Mouse (Mus musculus): ENCODE results near the gene Yipf2. TPM values are rescaled to one million over a fixed set of nuclear protein-coding genes. Genes with fewer than 3 reads are reported as not detected.

Gene Yipf2
- polyA plus RNA-seq, 2 experiments, result 6.1 to 9.0 TPM

DNA sequence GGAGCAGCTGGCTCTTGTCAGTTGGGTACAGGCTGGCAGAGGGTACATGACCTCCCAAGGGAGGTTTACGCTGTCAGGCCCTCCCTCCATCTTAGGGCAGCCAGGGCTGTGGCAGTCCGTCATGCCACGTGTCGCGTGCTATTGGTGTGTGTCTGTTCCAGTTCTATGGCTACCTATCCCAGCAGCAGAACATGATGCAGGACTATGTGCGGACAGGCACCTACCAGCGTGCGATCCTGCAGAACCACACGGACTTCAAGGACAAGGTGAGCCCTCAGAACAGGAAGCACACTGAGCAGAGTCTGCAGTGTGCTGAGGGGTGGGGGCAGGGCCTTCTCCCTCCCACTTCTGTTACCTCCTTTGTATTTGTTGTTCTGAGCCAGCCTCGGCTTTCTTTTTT is 17.4 kb downstream of the Yipf2 start:
- 91% methylated on average over 10 of the region's 10 CpGs for WGBS (ENCODE audit: insufficient replicate concordance)
- Histone ChIP-seq H3K9ac (replicated peaks) (no peak overlapping the region), H3K4me3 (ENCODE audit: insufficient read depth in 1 of 2, low read depth in 2 of 2, low read length in 2 of 2) (no peak overlapping the region), H3K4me2 (ENCODE audit: low read depth) (no peak overlapping the region), H3K27ac (no peak overlapping the region), H3K36me3 (replicated peaks; ENCODE audit: control insufficient read depth, insufficient read depth, low read depth) (peaks cover 45% of the 10 kb centered on the region), H3K27me3 (ENCODE audit: control insufficient read depth, insufficient read depth, low read length) (no peaks in the 10 kb centered on the region), H3K9me3 (ENCODE audit: control insufficient read depth, low read length) (no peaks in the 10 kb centered on the region), H3K4me1 (replicated peaks; ENCODE audit: control insufficient read depth in 2 of 2, insufficient read depth in 2 of 2, low read length in 1 of 2) (no peaks in the 10 kb centered on the region)
- no peak for DNase-seq (ENCODE audit: low read depth in 3 of 3, low spot score in 3 of 3)
- no peak for ATAC-seq (ENCODE audit: insufficient read depth)
- no peak for TF ChIP-seq EP300 (IDR thresholded peaks at IDR 0.05; ENCODE audit: low read depth)
- no peak for TF ChIP-seq CTCF (IDR thresholded peaks at IDR 0.05; ENCODE audit: low read depth)

DNA sequence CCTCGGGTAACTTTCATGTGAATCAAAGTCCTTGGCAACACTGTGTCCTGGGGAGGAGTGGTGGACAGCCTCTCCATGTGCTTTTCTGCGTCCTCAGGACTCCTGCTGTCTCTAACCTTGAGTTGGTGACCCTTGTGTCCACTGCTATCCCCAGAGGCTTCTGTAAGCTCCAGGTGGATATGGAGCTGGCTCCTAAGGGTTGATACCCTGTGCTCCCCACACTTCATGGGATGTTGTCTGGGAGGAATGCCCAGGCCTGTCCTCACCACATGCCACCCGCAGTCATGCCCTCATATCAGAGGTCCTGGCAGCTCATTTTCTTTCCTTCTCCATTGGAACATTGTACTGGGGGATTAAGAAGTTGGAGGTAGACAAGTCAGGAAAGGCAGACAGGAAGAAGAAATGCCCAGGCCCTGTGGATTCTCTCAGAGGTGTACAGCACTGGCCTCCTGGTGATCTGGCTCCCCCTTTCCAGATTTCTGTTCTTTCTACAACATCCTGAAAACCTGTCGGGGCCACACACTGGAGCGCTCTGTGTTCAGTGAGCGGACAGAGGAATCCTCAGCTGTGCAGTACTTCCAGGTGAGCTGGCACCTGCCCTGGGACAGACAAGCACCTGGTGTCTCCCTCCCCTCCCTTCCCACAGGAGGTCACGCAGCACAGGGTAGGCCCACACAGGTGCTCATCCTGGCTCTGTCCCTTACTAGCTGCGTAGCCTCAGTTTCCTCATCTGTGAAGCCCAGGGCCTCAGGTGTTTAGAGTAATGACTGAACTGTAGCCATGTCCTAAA is 18.4 kb downstream of the Yipf2 start:
- H3K4me1 ChIP-seq (replicated peaks; ENCODE audit: control insufficient read depth in 2 of 2, insufficient read depth in 2 of 2, low read length in 1 of 2), result no peaks in the 10 kb centered on the region
- H3K36me3 ChIP-seq (replicated peaks; ENCODE audit: control insufficient read depth, insufficient read depth, low read depth), result peaks cover 48% of the 10 kb centered on the region
- DNase-seq (ENCODE audit: low read depth in 3 of 3, low spot score in 3 of 3), result no peak
- no peaks in the 10 kb centered on the region for H3K27me3 ChIP-seq (ENCODE audit: control insufficient read depth, insufficient read depth, low read length)
- no peaks in the 10 kb centered on the region for H3K9me3 ChIP-seq (ENCODE audit: control insufficient read depth, low read length)
- no peak overlapping the region for H3K4me2 ChIP-seq (ENCODE audit: low read depth)
- TF ChIP-seq CTCF (IDR thresholded peaks at IDR 0.05; ENCODE audit: low read depth) (no peak), EP300 (IDR thresholded peaks at IDR 0.05; ENCODE audit: low read depth) (no peak)
- H3K9ac ChIP-seq (replicated peaks), result no peak overlapping the region
- H3K4me3 ChIP-seq (ENCODE audit: insufficient read depth in 1 of 2, low read depth in 2 of 2, low read length in 2 of 2), result no peak overlapping the region
- no peak for ATAC-seq (ENCODE audit: insufficient read depth)
- WGBS (ENCODE audit: insufficient replicate concordance), result 85% methylated on average over 8 of the region's 8 CpGs
- no peak overlapping the region for H3K27ac ChIP-seq

DNA sequence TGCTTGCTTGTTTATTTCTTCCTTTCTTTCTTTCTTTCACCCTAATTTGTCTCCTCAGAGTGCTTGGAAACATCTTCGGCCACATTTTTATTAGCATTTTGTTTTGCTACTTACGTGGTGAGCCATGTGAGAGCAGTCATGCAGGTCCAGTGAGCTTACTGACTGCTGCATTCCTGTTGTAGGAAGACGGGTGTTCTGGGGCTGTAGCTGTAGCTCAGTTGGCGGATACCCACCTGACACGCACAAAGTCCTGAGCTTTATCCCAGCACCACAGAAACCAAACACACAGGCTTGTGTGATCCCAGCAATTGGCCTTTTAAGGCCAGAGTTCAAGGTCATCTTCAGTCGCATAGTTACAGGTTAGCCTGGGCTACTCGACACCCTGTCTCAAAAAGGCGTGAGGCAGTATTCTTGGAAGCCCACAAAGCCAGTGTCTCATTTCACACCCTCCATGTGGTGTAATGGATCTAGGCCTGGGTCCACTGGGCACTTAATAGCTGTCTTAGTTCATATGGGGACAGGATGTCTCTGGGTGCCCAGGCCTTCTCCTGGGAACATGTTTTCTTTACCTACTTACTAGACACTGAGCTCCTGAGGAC is 23.9 kb downstream of the Yipf2 start:
- no peak overlapping the region; the same call in 1 of the 2 replicates for H3K27ac ChIP-seq
- H3K9ac ChIP-seq (replicated peaks), result no peak overlapping the region
- H3K27me3 ChIP-seq (ENCODE audit: control insufficient read depth, insufficient read depth, low read length), result no peaks in the 10 kb centered on the region
- TF ChIP-seq EP300 (IDR thresholded peaks at IDR 0.05; ENCODE audit: low read depth) (no peak), CTCF (IDR thresholded peaks at IDR 0.05; ENCODE audit: low read depth) (no peak)
- peaks cover 30% of the 10 kb centered on the region for H3K36me3 ChIP-seq (replicated peaks; ENCODE audit: control insufficient read depth, insufficient read depth, low read depth)
- peaks cover 20% of the 10 kb centered on the region in 2 experiments for H3K4me1 ChIP-seq (replicated peaks; ENCODE audit: control insufficient read depth in 2 of 2, insufficient read depth in 2 of 2, low read length in 1 of 2)
- no peaks in the 10 kb centered on the region for H3K9me3 ChIP-seq (ENCODE audit: control insufficient read depth, low read length)
- WGBS (ENCODE audit: insufficient replicate concordance), result 81% methylated on average over 8 of the region's 8 CpGs
- no peak overlapping the region for H3K4me2 ChIP-seq (ENCODE audit: low read depth)
- ATAC-seq (ENCODE audit: insufficient read depth) (no peak), DNase-seq (ENCODE audit: low read depth in 3 of 3, low spot score in 3 of 3) (no peak)
- H3K4me3 ChIP-seq (ENCODE audit: insufficient read depth in 1 of 2, low read depth in 2 of 2, low read length in 2 of 2), result no peak overlapping the region

DNA sequence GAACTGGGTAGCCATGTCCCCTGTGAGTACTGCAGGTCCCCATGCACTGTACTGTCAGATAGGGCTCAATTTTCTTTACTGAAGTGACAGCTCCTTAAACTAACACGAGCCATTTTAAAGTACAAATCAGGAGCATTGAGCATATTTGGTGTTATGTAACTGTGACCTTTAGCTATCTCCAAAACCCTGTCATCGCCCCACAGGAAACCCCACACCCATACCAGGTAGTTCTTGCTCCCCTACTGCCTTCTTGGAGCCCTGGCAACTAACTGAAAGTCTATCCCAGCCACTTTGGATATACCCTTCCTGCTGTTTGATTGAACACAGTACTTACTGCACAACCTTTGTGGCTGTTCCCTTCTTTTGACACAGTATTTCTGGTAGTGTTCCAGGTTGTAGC is 25.6 kb downstream of the Yipf2 start:
- TF ChIP-seq EP300 (IDR thresholded peaks at IDR 0.05; ENCODE audit: low read depth) (no peak), CTCF (IDR thresholded peaks at IDR 0.05; ENCODE audit: low read depth) (no peak)
- no peak overlapping the region for H3K27ac ChIP-seq
- H3K4me2 ChIP-seq (ENCODE audit: low read depth), result no peak overlapping the region
- H3K9me3 ChIP-seq (ENCODE audit: control insufficient read depth, low read length), result no peaks in the 10 kb centered on the region
- WGBS (ENCODE audit: insufficient replicate concordance), result 56% methylated on average over 2 of the region's 2 CpGs
- no peak for ATAC-seq (ENCODE audit: insufficient read depth)
- peaks cover 24% of the 10 kb centered on the region for H3K36me3 ChIP-seq (replicated peaks; ENCODE audit: control insufficient read depth, insufficient read depth, low read depth)
- no peak for DNase-seq (ENCODE audit: low read depth in 3 of 3, low spot score in 3 of 3)
- H3K4me3 ChIP-seq (ENCODE audit: insufficient read depth in 1 of 2, low read depth in 2 of 2, low read length in 2 of 2), result no peak overlapping the region
- peaks cover 20% of the 10 kb centered on the region in 2 experiments for H3K4me1 ChIP-seq (replicated peaks; ENCODE audit: control insufficient read depth in 2 of 2, insufficient read depth in 2 of 2, low read length in 1 of 2)
- H3K27me3 ChIP-seq (ENCODE audit: control insufficient read depth, insufficient read depth, low read length), result no peaks in the 10 kb centered on the region
- 0 out of 2 replicates have a peak overlapping the region, but pooled peaks have one; percentile 11 for H3K9ac ChIP-seq (replicated peaks)

DNA sequence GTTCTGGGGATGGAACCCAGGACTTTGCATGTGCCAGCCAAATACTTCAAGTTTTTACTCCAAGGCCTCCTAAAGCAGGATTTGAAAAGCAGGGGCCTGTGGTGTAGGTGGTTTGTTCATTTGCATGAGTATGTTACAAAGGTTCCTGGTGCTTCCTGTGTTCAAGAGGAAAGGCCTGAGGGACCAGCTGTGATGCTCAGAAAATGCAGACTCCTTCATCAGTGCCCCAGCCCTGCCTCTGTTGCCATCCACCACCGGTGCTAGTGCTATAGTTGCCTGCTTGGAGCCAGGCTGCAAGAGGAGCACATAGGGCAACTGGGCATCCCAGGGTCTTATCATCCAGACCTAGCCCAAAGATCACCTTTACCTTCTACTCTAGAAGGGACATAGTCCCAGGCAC is 26.1 kb downstream of the Yipf2 start:
- TF ChIP-seq CTCF (IDR thresholded peaks at IDR 0.05; ENCODE audit: low read depth), result no peak
- TF ChIP-seq EP300 (IDR thresholded peaks at IDR 0.05; ENCODE audit: low read depth), result no peak
- H3K4me2 ChIP-seq (ENCODE audit: low read depth), result no peak overlapping the region
- DNase-seq (ENCODE audit: low read depth in 3 of 3, low spot score in 3 of 3) (no peak), ATAC-seq (ENCODE audit: insufficient read depth) (no peak)
- H3K9me3 ChIP-seq (ENCODE audit: control insufficient read depth, low read length), result no peaks in the 10 kb centered on the region
- H3K4me3 ChIP-seq (ENCODE audit: insufficient read depth in 1 of 2, low read depth in 2 of 2, low read length in 2 of 2), result no peak overlapping the region
- no peak overlapping the region for H3K27ac ChIP-seq
- 83% methylated on average over 1 of the region's 1 CpGs for WGBS (ENCODE audit: insufficient replicate concordance)
- 0 out of 2 replicates have a peak overlapping the region, but pooled peaks have one; percentile 11 for H3K9ac ChIP-seq (replicated peaks)
- peaks cover 20% of the 10 kb centered on the region in 2 experiments for H3K4me1 ChIP-seq (replicated peaks; ENCODE audit: control insufficient read depth in 2 of 2, insufficient read depth in 2 of 2, low read length in 1 of 2)
- no peaks in the 10 kb centered on the region for H3K27me3 ChIP-seq (ENCODE audit: control insufficient read depth, insufficient read depth, low read length)
- H3K36me3 ChIP-seq (replicated peaks; ENCODE audit: control insufficient read depth, insufficient read depth, low read depth), result peaks cover 19% of the 10 kb centered on the region
